Mouse (Mus musculus) embryonic facial prominence, embryonic 10.5 days (tissue): ENCODE measurements around the gene Ada. TPM values are rescaled to one million over a fixed set of nuclear protein-coding genes. Genes with fewer than 3 reads are reported as not detected.

ENCODE experiments used
- DNase-seq: peaks from one replicate; pipeline ENCODE4 v3.0.0-alpha.2; 2017; ENCODE audit warnings: low spot score
- H3K27ac ChIP-seq: fragments of 300-500 bp; sonication (generic); replicated peaks from 2 replicates; pipeline ENCODE4 v1.5.1; 2016; ENCODE audit warnings: mild to moderate bottlenecking
- H3K27me3 ChIP-seq: fragments of 300-500 bp; sonication (generic); replicated peaks from 2 replicates; pipeline ENCODE4 v1.6.1; 2016; ENCODE audit warnings: low read depth, mild to moderate bottlenecking; ENCODE audit not compliant: poor library complexity, severe bottlenecking
- H3K36me3 ChIP-seq: fragments of 300-500 bp; sonication (generic); replicated peaks from 2 replicates; pipeline ENCODE4 v1.6.1; 2016; ENCODE audit warnings: mild to moderate bottlenecking, moderate library complexity
- H3K4me1 ChIP-seq: fragments of 300-500 bp; sonication (generic); 2 replicates; pipeline ENCODE4 v1.6.1; 2016
- H3K4me3 ChIP-seq: fragments of 300-500 bp; sonication (generic); 2 replicates; pipeline ENCODE4 v1.5.1; 2016; ENCODE audit warnings: mild to moderate bottlenecking, moderate library complexity
- H3K9me3 ChIP-seq: fragments of 300-500 bp; sonication (generic); 2 replicates; pipeline ENCODE4 v1.6.1; 2016; ENCODE audit warnings: mild to moderate bottlenecking
- WGBS: fragments of 180-500 bp; shearing (Covaris S2); methylation state at CpG from one replicate; pipeline ENCODE4 v1.1.7; 2016; 5-methylcytosine and 5-hydroxymethylcytosine counted together
- polyA plus RNA-seq: library from polyadenylated mRNA; unstranded; fragments of >200 nt; fragmentation: Nextera tagmentation; extraction: Ambion mirVana; gene quantifications from 2 replicates; pipeline ENCODE4 v1.2.1, GENCODE M21; 2016

The Ada gene
- polyA plus RNA-seq, 1 experiment from 2014 or later: 9.7 TPM

DNA sequence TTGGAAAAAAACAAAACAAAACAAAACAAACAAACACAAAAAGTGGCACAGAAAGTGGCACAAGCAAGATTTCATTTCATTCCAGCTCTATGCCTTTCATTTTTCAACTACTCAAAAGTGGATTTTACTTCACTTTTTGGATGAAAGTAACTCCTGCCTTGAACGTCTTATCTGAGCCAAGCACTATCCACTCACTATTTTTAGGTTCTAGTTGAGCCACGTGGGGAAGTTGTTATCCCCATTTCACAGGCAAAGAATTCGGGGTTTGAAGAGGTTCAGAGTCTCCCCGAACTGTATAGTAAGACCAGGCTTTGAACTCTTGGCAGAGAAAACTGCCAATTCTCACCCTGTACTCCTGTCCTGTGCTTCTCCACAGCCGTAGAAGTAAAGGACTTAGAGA, 41.7 kb downstream of the Ada start:
- Histone ChIP-seq H3K4me3 (no peak overlapping the region), H3K27ac (no peak overlapping the region), H3K36me3 (peaks cover 45% of the 10 kb centered on the region), H3K27me3 (no peaks in the 10 kb centered on the region), H3K9me3 (no peaks in the 10 kb centered on the region), H3K4me1 (no peaks in the 10 kb centered on the region)
- no peak for DNase-seq
- WGBS: 86% methylated on average over 5 of the region's 5 CpGs

DNA sequence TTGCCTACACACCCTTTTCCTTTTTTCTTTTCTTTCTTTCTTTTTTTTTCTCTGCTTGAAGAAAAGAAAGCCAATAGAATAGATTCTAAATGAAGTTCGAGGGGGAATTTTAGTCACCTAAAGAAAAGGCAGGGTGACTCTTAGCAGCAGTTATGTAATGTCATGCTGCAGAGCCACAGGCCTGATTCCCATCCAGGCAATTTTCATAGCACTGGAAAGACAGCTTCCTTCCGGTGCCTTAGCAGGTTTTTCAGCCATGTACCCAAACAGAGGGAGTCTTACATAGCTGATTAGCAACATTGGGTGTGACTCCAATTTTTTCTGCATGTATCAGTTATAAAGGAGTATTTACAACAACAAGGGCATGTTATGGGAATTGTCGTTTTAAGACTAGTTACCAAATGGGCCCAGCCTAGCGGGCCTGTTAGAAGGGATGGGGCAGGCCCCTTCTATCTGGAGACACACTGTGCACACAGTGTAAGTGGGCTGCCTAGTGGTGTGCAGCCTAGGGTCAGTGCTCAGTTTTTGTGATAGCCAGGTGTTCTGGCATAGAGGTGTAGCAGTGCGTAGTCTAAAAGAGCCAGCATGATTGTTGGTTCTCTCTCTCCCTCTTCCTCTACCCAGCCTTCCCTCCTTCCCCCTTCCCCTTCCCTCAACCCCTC, 46.3 kb downstream of the Ada start:
- Histone ChIP-seq H3K4me1 (peaks cover 10% of the 10 kb centered on the region), H3K27me3 (no peaks in the 10 kb centered on the region), H3K36me3 (peaks cover 25% of the 10 kb centered on the region), H3K4me3 (no peak overlapping the region), H3K9me3 (no peaks in the 10 kb centered on the region), H3K27ac (no peak overlapping the region)
- DNase-seq: no peak
- 85% methylated on average over 5 of the region's 5 CpGs for WGBS

DNA sequence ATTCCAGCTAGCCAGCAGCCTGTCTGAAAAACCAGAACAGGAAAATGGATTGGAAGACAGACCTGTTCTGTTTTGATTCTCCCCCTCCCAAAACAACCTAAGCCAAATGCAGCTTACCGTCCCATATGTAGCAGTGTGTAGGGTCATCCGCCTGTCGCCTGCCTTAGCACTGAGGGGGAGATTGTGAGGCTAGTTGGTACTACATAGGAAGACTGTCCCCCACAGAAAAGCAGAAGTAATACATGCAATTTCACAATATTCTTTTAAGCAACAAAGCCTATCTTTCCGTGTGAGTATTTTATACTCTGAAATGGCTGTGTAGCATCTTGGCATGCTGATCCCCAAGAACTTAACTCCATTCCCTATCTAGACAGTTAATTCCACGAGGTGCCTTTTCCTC, 47.1 kb downstream of the Ada start:
- DNase-seq: no peak
- Histone ChIP-seq H3K9me3 (no peaks in the 10 kb centered on the region), H3K27me3 (no peaks in the 10 kb centered on the region), H3K4me3 (no peak overlapping the region), H3K27ac (no peak overlapping the region), H3K36me3 (peaks cover 25% of the 10 kb centered on the region), H3K4me1 (peaks cover 15% of the 10 kb centered on the region)
- WGBS: 88% methylated on average over 5 of the region's 5 CpGs

DNA sequence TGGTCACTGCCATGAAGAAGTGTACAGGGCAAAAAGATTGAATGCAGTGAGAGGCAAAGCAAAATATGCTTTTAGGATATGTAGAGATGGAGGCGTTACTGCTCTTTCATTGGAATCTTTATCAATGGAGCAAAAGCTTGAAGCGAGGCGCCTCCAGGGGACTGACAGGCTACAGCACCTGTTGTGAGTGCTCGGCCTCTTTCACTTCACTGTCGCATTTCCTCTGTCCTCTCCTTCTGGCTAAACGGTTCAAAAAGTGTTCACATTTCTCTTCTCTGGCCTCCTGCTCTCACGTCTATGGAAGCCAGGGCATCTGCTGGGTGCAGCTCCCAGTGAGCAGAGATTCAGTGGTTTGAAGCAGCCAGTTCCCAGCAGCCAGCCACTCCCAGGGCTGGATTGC, 47.6 kb downstream of the Ada start:
- WGBS: 76% methylated on average over 7 of the region's 7 CpGs
- Histone ChIP-seq H3K36me3 (peaks cover 25% of the 10 kb centered on the region), H3K4me1 (peaks cover 19% of the 10 kb centered on the region), H3K27me3 (no peaks in the 10 kb centered on the region), H3K9me3 (no peaks in the 10 kb centered on the region), H3K4me3 (no peak overlapping the region), H3K27ac (peak overlapping the region; percentile 44; the same call in 1 of the 2 replicates)
- DNase-seq: no peak

DNA sequence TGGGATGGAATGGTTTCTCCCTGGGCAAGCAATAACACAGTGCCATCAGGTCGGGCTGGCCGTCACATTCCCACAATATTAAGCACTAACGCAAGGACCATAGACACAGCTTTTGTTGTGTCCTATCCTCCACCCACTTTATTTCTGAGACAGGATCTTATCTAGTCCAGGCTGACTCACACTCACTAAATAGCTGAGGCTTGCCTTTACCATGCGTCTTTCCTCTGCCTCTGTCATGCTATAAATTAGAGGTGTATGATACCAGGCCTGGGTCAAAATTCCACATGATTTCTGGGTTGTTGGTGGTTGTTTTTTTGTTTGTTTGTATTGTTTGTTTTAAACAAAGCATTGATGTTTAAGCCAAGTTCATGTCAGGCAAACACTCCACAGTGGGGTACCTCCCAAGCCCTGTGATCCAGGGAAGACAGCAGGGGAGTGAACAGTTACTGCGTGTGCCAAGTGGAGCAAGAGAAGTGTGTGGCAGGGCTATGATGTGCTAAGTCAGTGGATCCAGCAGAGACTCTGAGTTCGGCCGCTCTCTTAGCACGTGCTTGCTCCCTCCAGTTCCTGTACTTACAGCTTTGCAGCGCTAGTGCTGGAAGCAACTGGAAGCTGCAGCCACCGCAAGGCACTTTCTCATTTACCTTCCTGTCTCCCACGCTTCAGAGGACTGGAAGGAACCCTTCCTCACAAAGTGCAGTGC, 50.8 kb downstream of the Ada start:
- WGBS: 89% methylated on average over 11 of the region's 11 CpGs
- peaks cover 35% of the 10 kb centered on the region for H3K4me1 ChIP-seq
- no peak overlapping the region; the same call in 1 of the 2 replicates for H3K27ac ChIP-seq
- H3K36me3 ChIP-seq: peaks cover 5% of the 10 kb centered on the region; the same call in 1 of the 2 replicates
- DNase-seq: no peak
- no peak overlapping the region for H3K4me3 ChIP-seq
- H3K9me3 ChIP-seq: no peaks in the 10 kb centered on the region
- H3K27me3 ChIP-seq: no peaks in the 10 kb centered on the region

DNA sequence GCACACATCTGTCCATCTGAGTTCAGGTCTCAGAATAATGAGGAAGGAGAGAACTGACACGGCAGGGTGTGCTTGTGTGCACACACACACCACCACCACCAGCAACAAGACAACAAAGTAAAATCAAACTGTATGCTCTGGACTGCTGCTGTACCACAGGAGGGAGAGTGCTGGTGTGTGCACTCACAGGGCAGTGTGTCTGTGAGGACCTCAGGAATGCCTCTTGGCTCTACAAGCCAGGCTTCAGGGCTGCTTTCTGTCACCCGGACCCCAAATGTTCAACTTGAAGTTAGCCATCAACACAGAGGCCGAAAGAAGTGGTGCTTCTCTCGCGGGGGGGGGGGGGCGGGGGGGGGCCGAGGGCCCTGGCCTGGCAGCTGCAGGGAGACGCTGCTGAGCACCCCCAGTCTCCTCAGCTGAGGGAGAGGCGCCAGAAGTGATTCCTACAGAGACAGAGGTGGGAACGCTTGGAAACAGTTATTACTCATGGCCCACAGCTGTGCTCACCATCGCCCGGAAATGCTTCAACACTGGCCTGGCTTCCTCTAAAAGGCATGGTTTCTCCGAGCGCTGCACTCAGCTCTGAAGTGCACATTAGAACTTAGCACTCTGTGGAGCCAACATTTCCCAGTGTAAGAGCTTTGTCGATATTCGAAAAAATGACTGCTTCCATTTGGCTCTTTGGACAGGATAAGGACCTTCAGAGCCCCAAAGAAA, 52.1 kb downstream of the Ada start:
- Histone ChIP-seq H3K27me3 (no peaks in the 10 kb centered on the region), H3K36me3 (no peaks in the 10 kb centered on the region), H3K9me3 (no peaks in the 10 kb centered on the region), H3K27ac (peak overlapping the region; percentile 40; the same call in 1 of the 2 replicates), H3K4me3 (no peak overlapping the region), H3K4me1 (peaks cover 46% of the 10 kb centered on the region)
- 72% methylated on average over 14 of the region's 16 CpGs for WGBS
- DNase-seq: no peak

DNA sequence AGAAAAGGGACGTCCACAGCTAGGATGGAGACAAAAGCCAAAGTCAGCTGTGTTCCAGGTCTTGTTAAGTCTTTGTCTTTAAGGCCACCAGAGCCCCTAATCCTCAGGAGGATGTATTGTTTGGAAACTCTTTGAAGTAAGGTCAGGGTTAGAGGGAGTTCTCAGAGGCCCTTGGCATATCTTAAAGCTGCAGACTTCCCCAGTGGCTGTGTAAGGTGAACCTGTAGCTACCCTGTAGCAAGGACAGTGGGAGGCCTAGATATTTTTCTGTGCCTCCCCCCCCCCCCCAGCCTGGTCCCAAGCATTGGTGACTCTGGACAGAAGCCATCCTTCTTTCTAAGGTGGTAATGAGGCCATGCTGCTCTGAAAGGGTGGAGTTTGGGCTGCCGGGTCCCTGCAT, 53.3 kb downstream of the Ada start:
- peaks cover 39% of the 10 kb centered on the region for H3K4me1 ChIP-seq

DNA sequence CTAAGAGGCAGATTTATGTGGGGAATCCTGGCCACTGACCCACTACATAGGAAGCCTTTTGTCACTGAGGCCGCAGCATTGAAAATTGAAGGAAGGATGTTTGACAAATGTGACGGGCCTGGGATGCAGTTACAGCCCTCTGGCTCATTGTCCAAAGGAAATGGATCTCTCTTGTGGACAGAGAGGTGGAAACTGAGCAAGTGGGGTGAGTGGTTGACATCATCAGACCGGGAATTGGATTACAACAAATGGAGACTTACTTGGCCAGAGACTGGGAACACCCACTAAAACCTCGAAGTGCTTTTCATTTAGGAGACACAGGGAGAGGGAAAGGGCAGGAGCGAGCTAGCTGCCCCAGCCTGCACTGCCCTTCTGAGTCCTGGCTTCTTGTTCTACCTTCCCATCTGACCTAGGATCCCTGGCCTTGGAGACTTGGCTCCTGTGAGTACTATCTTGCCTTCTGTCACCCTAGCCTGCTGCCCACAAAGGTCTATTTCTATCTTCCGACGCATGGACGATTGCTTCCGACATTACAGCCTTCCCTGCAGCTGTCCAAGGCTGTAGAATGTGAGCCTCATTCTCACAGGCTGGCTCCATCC, 56.2 kb downstream of the Ada start:
- H3K36me3 ChIP-seq: 0 out of 2 replicates have a peak, but pooled peaks cover 2% of the 10 kb centered on the region
- no peaks in the 10 kb centered on the region for H3K9me3 ChIP-seq
- H3K27me3 ChIP-seq: no peaks in the 10 kb centered on the region
- no peak overlapping the region for H3K4me3 ChIP-seq
- H3K4me1 ChIP-seq: peaks cover 57% of the 10 kb centered on the region
- DNase-seq: no peak
- 67% methylated on average over 9 of the region's 9 CpGs for WGBS
- H3K27ac ChIP-seq: peak overlapping the region; percentile 57

More for the DNA sequence above, 53.3 kb downstream of the Ada start:
- Histone ChIP-seq H3K4me3 (no peak overlapping the region), H3K36me3 (no peaks in the 10 kb centered on the region), H3K27ac (0 out of 2 replicates have a peak overlapping the region, but pooled peaks have one; percentile 24), H3K27me3 (no peaks in the 10 kb centered on the region), H3K9me3 (no peaks in the 10 kb centered on the region)
- WGBS: 43% methylated on average over 2 of the region's 2 CpGs
- DNase-seq: no peak

DNA sequence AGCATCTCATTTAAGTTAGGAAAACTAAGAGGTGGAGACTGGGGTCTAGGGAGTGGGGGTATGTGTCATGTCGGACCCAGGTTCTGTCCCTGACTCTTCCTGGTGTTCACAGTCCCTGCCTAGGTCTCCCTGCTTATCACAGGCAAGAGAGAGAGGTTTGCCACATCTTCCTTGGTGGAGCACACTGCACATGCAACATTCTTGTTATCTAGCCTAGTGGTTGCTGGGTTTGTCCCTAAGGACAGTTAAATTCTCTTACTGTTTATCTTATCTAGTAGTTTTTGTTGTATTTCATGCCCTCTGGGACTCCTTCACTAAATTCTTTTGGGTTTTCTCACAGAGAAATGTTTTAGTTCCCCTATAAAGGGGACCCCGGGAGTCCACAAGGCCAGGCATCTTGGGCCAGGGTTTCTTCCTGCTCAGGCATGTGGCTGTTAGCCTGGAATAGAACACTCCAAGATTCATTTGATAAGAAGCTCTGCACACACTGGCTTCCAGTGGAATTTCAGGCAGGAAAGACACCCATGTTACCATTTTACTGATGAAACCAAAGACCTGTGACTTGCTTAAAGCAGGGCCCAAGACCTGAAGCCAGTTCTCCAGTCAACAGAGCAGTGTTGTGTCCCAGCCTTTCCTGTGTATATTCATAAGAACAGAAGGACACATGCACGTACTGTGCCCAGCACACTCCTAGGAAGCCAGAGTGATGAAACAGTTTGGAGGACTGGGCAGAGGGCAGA, 57.0 kb downstream of the Ada start:
- WGBS: 74% methylated on average over 3 of the region's 3 CpGs
- H3K27ac ChIP-seq: peak overlapping the region; percentile 57; the same call in 1 of the 2 replicates
- H3K4me1 ChIP-seq: peaks cover 54% of the 10 kb centered on the region

DNA sequence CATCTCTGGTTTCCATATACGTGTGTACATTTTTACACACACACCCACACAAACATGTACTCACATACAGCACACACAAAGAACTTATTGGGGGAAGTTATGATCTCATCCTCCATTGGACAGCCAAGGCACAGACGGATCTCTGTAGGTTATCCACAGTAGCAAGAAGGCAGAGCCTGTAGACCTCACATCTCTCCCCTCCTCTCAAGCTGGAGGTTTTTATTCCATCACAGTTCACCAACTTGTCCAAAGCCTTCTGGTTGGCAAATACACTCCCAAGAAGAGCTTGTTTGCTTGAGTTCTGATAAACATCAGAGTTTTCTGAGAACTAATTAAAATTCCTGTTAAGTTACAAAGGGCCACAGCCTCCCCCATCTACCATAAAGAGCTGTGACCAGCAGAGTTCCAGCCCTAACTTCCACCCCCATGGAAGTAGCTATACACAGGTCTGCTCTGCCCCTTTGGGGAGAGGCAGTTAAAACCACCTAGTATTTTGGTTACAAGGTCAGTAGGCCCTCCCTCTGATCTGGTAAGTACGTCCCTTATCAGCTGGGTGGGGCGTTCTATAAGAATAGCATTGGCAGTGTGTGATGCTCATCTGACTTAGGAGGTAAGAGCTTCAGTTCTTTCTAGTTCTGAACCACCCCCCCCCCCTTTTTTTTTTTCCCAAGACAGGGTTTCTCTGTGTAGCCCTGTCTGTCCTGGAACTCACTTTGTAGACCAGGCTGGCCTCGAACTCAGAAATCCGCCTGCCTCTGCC, 58.0 kb downstream of the Ada start:
- Histone ChIP-seq H3K27ac (no peak overlapping the region), H3K9me3 (no peaks in the 10 kb centered on the region), H3K36me3 (0 out of 2 replicates have a peak, but pooled peaks cover 2% of the 10 kb centered on the region), H3K27me3 (no peaks in the 10 kb centered on the region), H3K4me1 (peaks cover 46% of the 10 kb centered on the region), H3K4me3 (no peak overlapping the region)
- DNase-seq: no peak
- 92% methylated on average over 6 of the region's 6 CpGs for WGBS

More for the DNA sequence above, 57.0 kb downstream of the Ada start:
- no peaks in the 10 kb centered on the region for H3K27me3 ChIP-seq
- H3K4me3 ChIP-seq: no peak overlapping the region
- H3K36me3 ChIP-seq: 0 out of 2 replicates have a peak, but pooled peaks cover 2% of the 10 kb centered on the region
- no peaks in the 10 kb centered on the region for H3K9me3 ChIP-seq
- no peak for DNase-seq
